Mouse (Mus musculus) C2C12 (cell line): ENCODE measurements around the gene Cdh22.

Source experiments
- CTCF ChIP-seq: IDR thresholded peaks from one replicate; pipeline ENCODE4 v1.5.1; 2011; ENCODE audit not compliant: control insufficient read depth, insufficient read depth, insufficient read length
- MYOG ChIP-seq: IDR thresholded peaks from one replicate; pipeline ENCODE4 v1.6.1; 2011; ENCODE audit not compliant: control insufficient read depth, insufficient read length; ENCODE audit errors: extremely low read depth
- USF1 ChIP-seq: IDR thresholded peaks from one replicate; pipeline ENCODE4 v1.6.1; 2011; ENCODE audit warnings: low read depth, mild to moderate bottlenecking, control low read depth, moderate library complexity

- TF ChIP-seq USF1 (no peak), CTCF (no peak), MYOG (no peak)
Measured at GRCm38 (mm10) chr2:165229050-165229449, 5.6 kb downstream of the Cdh22 start.
